Mouse (Mus musculus) heart, postnatal 0 days (tissue): ENCODE results near the gene Csf3r.

Source experiments
- CTCF ChIP-seq: IDR thresholded peaks from 2 replicates; pipeline ENCODE4 v1.5.1; 2016; ENCODE audit warnings: antibody characterized with exemption, control low read depth, low read depth
- EP300 ChIP-seq: IDR thresholded peaks from 2 replicates; pipeline ENCODE4 v1.6.1; 2016; ENCODE audit warnings: antibody characterized with exemption, low read depth

- TF ChIP-seq CTCF, result no peak
- TF ChIP-seq EP300, result no peak
Measured at GRCm38 (mm10) chr4:126079266-126079665, 54.9 kb downstream of the Csf3r start.
